Mouse (Mus musculus): ENCODE data around the gene Dcaf17. TPM values are rescaled to one million over a fixed set of nuclear protein-coding genes. Genes with fewer than 3 reads are reported as not detected.

Dcaf17 gene
- polyA plus RNA-seq, 1 experiment from 2014 or later: 19.0 TPM

DNA sequence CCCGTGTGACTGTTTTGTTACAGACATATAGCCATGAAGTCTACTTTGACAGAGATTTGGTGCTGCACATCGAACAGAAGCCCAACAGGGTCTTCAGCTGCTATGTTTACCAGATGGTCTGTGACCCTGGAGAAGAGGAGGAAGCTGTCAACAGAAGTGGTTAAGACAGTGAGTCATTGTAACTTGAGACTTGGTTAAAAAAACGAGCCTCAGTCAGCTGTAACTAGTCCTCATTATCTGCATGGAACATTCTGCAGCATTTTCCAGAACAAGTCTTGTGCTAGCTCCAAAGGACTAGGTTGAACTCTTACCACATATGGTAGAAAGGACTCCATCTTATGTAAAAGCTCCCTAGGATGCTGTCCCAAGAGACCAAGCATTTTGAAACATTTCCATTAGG lies 34.6 kb downstream of the Dcaf17 start:
- Histone ChIP-seq H3K9ac (ENCODE audit: low read length) (no peak overlapping the region), H3K4me1 (ENCODE audit: control insufficient read depth in 2 of 2, insufficient read depth in 2 of 2, low read length in 2 of 2) (peaks cover 3 to 4% of the 10 kb centered on the region in 2 experiments; a peak in 2 of 4 replicates), H3K36me3 (ENCODE audit: control insufficient read depth, insufficient read depth, low read length) (peaks cover 50% of the 10 kb centered on the region), H3K9me3 (ENCODE audit: control insufficient read depth, low read length) (no peaks in the 10 kb centered on the region), H3K27me3 (ENCODE audit: control insufficient read depth, insufficient read depth, low read length) (no peaks in the 10 kb centered on the region), H3K4me3 (ENCODE audit: control insufficient read depth in 1 of 2, insufficient read depth in 1 of 2, low read depth in 1 of 2, low read length in 2 of 2) (no peak overlapping the region), H3K4me2 (ENCODE audit: low read length) (no peak overlapping the region), H3K27ac (replicated peaks in 1 of 2; ENCODE audit: control insufficient read depth in 1 of 2, insufficient read depth in 1 of 2, low read depth in 2 of 2, low read length in 2 of 2) (no peak overlapping the region)
- no peak for ATAC-seq (ENCODE audit: insufficient number of reproducible peaks, insufficient read depth, low FRiP score, low read depth)
- WGBS: 57% methylated on average over 3 of the region's 3 CpGs

DNA sequence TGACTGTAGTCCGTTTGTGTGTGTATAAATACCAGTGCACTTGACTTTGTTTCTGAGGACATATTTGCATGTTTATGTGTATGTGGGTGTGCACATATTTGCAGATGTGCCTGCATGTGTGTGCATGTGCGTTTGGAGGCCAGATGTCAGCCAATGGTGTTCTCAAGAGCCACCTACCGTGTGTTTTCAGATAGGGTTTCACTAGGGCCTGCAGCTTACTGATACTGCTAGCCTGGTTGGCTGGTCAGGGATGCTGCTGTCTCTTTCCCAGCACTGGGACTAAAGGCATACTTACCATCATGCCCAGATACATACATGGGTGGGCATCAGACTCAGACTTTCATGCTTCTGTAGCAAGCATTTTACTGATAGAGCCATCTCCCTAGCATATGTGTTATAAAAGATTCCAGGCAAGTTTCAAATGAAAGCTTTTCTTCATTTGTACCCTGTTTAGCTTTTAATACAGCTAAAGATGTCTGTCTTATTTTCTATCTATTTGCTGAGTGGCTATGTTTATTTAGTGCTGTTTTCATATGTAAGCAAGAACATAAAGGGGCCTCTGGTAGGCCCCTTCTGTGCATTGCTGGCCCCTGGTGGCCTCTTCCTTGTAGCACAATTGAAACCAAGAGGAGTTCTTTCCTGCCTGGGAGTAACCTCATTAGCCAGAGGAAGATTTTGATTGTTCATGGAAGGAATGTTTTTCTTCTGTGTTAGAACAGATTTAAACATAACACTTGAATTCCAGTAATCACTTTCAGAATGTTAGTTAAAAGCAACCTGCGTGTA lies 35.7 kb downstream of the Dcaf17 start:
- ATAC-seq (ENCODE audit: insufficient number of reproducible peaks, insufficient read depth, low FRiP score, low read depth): no peak
- H3K27ac ChIP-seq (replicated peaks in 1 of 2; ENCODE audit: control insufficient read depth in 1 of 2, insufficient read depth in 1 of 2, low read depth in 2 of 2, low read length in 2 of 2): no peak overlapping the region
- H3K4me1 ChIP-seq (ENCODE audit: control insufficient read depth in 2 of 2, insufficient read depth in 2 of 2, low read length in 2 of 2): peaks cover 3 to 4% of the 10 kb centered on the region in 2 experiments; a peak in 2 of 4 replicates
- no peaks in the 10 kb centered on the region for H3K27me3 ChIP-seq (ENCODE audit: control insufficient read depth, insufficient read depth, low read length)
- no peak overlapping the region for H3K4me2 ChIP-seq (ENCODE audit: low read length)
- no peak overlapping the region for H3K9ac ChIP-seq (ENCODE audit: low read length)
- peaks cover 50% of the 10 kb centered on the region for H3K36me3 ChIP-seq (ENCODE audit: control insufficient read depth, insufficient read depth, low read length)
- 76% methylated on average over 4 of the region's 4 CpGs for WGBS
- H3K9me3 ChIP-seq (ENCODE audit: control insufficient read depth, low read length): no peaks in the 10 kb centered on the region
- H3K4me3 ChIP-seq (ENCODE audit: control insufficient read depth in 1 of 2, insufficient read depth in 1 of 2, low read depth in 1 of 2, low read length in 2 of 2): no peak overlapping the region

DNA sequence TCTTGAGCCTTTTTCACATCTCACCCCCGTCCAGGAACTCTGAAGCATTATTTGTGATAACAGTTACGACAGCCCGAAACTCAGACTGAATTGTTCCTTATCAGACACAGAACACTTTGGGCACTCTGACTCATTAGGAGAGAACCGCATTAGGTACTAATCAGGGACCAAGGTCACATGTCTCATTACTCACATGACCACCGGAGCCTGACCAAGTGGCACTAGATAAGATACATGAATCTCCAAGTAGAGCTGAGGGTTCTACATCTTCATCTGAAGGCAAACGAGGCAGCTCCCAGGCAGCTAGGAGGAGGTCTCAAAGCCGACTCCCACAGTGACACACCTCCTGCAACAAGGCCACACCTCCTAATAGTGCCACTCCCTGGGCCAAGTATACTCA lies 41.0 kb downstream of the Dcaf17 start:
- ATAC-seq (ENCODE audit: insufficient number of reproducible peaks, insufficient read depth, low FRiP score, low read depth): no peak
- peaks cover 24% of the 10 kb centered on the region; the same call in 1 of the 2 replicates for H3K36me3 ChIP-seq (ENCODE audit: control insufficient read depth, insufficient read depth, low read length)
- H3K4me3 ChIP-seq (ENCODE audit: control insufficient read depth in 1 of 2, insufficient read depth in 1 of 2, low read depth in 1 of 2, low read length in 2 of 2): no peak overlapping the region
- H3K27ac ChIP-seq (replicated peaks in 1 of 2; ENCODE audit: control insufficient read depth in 1 of 2, insufficient read depth in 1 of 2, low read depth in 2 of 2, low read length in 2 of 2): peak overlapping the region in 1 of 2 experiments; percentile 51; a peak in 2 of 4 replicates
- WGBS: 7% methylated on average over 7 of the region's 7 CpGs
- no peak overlapping the region for H3K9ac ChIP-seq (ENCODE audit: low read length)
- H3K27me3 ChIP-seq (ENCODE audit: control insufficient read depth, insufficient read depth, low read length): no peaks in the 10 kb centered on the region
- H3K4me1 ChIP-seq (ENCODE audit: control insufficient read depth in 2 of 2, insufficient read depth in 2 of 2, low read length in 2 of 2): peaks cover 3 to 4% of the 10 kb centered on the region in 2 experiments; a peak in 2 of 4 replicates
- no peak overlapping the region for H3K4me2 ChIP-seq (ENCODE audit: low read length)
- no peaks in the 10 kb centered on the region for H3K9me3 ChIP-seq (ENCODE audit: control insufficient read depth, low read length)

DNA sequence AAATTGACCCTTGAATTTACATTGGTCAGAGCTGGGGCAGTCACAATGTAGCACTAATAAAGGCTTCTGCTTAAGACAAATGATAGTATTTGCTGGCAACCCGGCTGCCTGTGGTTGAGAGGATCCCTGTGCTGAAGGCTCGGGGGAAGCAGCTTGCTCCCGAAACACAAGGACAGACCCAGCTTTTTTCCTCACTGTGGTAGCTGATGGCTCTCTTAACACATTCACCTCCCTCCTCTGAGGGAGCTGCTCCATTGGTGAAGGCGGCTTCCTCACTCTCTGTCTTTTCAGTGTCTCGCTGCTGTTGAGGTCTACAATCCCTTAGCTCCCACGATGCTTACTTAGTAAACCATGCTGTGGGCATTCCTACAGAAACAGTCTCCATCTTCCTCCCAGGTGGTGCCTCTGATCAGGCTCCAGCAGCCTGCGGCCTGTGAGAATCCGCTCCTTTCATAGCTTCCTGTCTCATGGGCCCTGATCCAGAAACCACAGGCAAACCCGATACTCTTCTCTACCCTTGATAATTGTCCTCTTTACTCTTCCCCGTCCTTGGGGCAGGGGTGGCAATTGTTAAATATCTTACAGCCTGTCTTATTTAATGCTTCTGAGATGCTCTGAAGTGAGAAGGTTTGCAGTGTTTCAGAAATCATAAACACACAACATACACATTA lies 47.6 kb downstream of the Dcaf17 start:
- Histone ChIP-seq H3K4me1 (ENCODE audit: control insufficient read depth in 2 of 2, insufficient read depth in 2 of 2, low read length in 2 of 2) (no peaks in the 10 kb centered on the region; a peak in 2 of 4 replicates), H3K27ac (replicated peaks in 1 of 2; ENCODE audit: control insufficient read depth in 1 of 2, insufficient read depth in 1 of 2, low read depth in 2 of 2, low read length in 2 of 2) (no peak overlapping the region), H3K9me3 (ENCODE audit: control insufficient read depth, low read length) (no peaks in the 10 kb centered on the region), H3K9ac (ENCODE audit: low read length) (no peak overlapping the region), H3K27me3 (ENCODE audit: control insufficient read depth, insufficient read depth, low read length) (no peaks in the 10 kb centered on the region), H3K36me3 (ENCODE audit: control insufficient read depth, insufficient read depth, low read length) (0 out of 2 replicates have a peak, but pooled peaks cover 10% of the 10 kb centered on the region), H3K4me2 (ENCODE audit: low read length) (no peak overlapping the region), H3K4me3 (ENCODE audit: control insufficient read depth in 1 of 2, insufficient read depth in 1 of 2, low read depth in 1 of 2, low read length in 2 of 2) (no peak overlapping the region)
- ATAC-seq (ENCODE audit: insufficient number of reproducible peaks, insufficient read depth, low FRiP score, low read depth): no peak
- WGBS: 70% methylated on average over 10 of the region's 10 CpGs

DNA sequence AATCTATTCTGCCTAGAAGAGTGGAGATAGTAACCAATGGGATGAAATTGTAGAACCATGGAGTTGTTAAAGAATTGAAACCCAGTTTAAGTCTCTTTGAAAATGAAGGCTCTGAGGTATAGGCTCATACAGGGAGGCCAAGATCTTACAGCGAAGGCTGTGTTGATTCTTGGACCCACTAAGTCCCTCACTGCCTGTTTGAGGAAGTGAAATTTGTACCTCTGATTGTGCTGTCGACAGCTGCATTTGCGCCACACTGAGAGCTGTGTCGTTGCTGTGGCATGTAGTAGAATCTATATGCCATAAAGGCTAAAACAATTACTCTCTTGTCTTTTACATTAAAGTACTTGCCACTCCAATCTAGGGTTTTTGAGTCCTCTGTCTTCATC lies 48.2 kb downstream of the Dcaf17 start:
- no peak overlapping the region for H3K4me2 ChIP-seq (ENCODE audit: low read length)
- 0 out of 2 replicates have a peak, but pooled peaks cover 10% of the 10 kb centered on the region for H3K36me3 ChIP-seq (ENCODE audit: control insufficient read depth, insufficient read depth, low read length)
- no peak for ATAC-seq (ENCODE audit: insufficient number of reproducible peaks, insufficient read depth, low FRiP score, low read depth)
- H3K9me3 ChIP-seq (ENCODE audit: control insufficient read depth, low read length): no peaks in the 10 kb centered on the region
- WGBS: 60% methylated on average over 4 of the region's 4 CpGs
- H3K4me1 ChIP-seq (ENCODE audit: control insufficient read depth in 2 of 2, insufficient read depth in 2 of 2, low read length in 2 of 2): no peaks in the 10 kb centered on the region; a peak in 2 of 4 replicates
- no peak overlapping the region for H3K9ac ChIP-seq (ENCODE audit: low read length)
- no peaks in the 10 kb centered on the region for H3K27me3 ChIP-seq (ENCODE audit: control insufficient read depth, insufficient read depth, low read length)
- no peak overlapping the region for H3K27ac ChIP-seq (replicated peaks in 1 of 2; ENCODE audit: control insufficient read depth in 1 of 2, insufficient read depth in 1 of 2, low read depth in 2 of 2, low read length in 2 of 2)
- no peak overlapping the region for H3K4me3 ChIP-seq (ENCODE audit: control insufficient read depth in 1 of 2, insufficient read depth in 1 of 2, low read depth in 1 of 2, low read length in 2 of 2)

DNA sequence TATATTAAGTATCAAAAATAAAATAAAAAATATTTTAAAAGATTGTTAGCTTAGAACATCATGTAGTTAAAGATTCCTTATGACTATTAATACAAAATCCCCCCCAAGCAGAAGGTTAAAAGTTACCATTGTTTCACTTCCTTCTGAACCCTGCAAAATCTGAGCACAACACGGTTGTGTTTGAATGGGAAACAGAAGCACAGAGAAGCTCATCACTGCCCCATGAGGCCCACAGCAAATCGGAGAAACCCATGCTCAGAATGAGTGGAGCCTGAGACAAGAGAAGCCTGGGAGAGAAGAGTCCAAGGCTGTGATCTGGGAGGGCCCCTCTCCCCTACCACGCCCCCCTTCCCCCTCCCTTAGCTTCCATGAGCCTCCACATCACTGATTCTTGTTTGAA lies 49.6 kb downstream of the Dcaf17 start:
- no peak overlapping the region for H3K27ac ChIP-seq (replicated peaks in 1 of 2; ENCODE audit: control insufficient read depth in 1 of 2, insufficient read depth in 1 of 2, low read depth in 2 of 2, low read length in 2 of 2)
- H3K9me3 ChIP-seq (ENCODE audit: control insufficient read depth, low read length): no peaks in the 10 kb centered on the region
- H3K4me1 ChIP-seq (ENCODE audit: control insufficient read depth in 2 of 2, insufficient read depth in 2 of 2, low read length in 2 of 2): no peaks in the 10 kb centered on the region; a peak in 2 of 4 replicates
- no peak overlapping the region for H3K4me2 ChIP-seq (ENCODE audit: low read length)
- no peak overlapping the region for H3K9ac ChIP-seq (ENCODE audit: low read length)
- H3K4me3 ChIP-seq (ENCODE audit: control insufficient read depth in 1 of 2, insufficient read depth in 1 of 2, low read depth in 1 of 2, low read length in 2 of 2): no peak overlapping the region
- 58% methylated on average over 3 of the region's 3 CpGs for WGBS
- ATAC-seq (ENCODE audit: insufficient number of reproducible peaks, insufficient read depth, low FRiP score, low read depth): no peak
- H3K27me3 ChIP-seq (ENCODE audit: control insufficient read depth, insufficient read depth, low read length): no peaks in the 10 kb centered on the region
- H3K36me3 ChIP-seq (ENCODE audit: control insufficient read depth, insufficient read depth, low read length): 0 out of 2 replicates have a peak, but pooled peaks cover 10% of the 10 kb centered on the region

DNA sequence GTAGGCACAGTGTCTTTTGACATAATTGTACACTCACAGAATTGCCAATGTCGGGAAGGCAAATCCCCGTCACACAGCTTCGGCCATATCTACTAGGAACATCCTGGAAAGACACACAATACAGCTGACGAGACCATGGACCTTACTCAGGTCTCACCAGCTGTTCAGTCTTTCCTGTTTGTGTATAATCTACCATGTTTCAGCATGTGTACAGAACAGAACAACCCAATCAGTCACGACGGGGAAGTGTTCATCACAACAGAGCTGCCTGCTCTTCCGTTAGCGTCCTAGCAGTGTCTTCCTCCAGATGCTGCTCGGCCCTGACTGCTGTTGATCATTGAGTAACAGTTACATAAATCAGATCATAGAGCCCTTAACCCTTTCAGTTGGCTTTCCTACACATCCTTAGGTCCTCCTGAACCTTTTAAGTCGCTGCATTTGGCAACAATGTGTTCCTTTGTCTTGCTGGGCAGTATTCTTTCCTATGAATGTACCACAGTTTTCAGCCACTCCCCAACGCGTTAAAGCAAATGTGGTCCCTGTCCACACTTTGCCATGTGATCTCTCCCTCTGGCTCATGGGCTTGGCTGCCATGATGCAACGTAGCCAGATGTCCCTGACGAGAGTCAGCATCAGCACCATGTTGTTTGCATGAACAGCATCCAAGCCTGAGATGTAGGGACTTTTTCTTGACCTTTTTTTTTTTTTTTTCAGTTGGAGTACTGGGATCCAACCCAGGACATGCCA lies 50.5 kb downstream of the Dcaf17 start:
- 73% methylated on average over 14 of the region's 14 CpGs for WGBS
- Histone ChIP-seq H3K36me3 (ENCODE audit: control insufficient read depth, insufficient read depth, low read length) (0 out of 2 replicates have a peak, but pooled peaks cover 4% of the 10 kb centered on the region), H3K4me1 (ENCODE audit: control insufficient read depth in 2 of 2, insufficient read depth in 2 of 2, low read length in 2 of 2) (no peaks in the 10 kb centered on the region; a peak in 2 of 4 replicates), H3K9me3 (ENCODE audit: control insufficient read depth, low read length) (no peaks in the 10 kb centered on the region), H3K4me3 (ENCODE audit: control insufficient read depth in 1 of 2, insufficient read depth in 1 of 2, low read depth in 1 of 2, low read length in 2 of 2) (no peak overlapping the region), H3K4me2 (ENCODE audit: low read length) (no peak overlapping the region), H3K27me3 (ENCODE audit: control insufficient read depth, insufficient read depth, low read length) (no peaks in the 10 kb centered on the region), H3K27ac (replicated peaks in 1 of 2; ENCODE audit: control insufficient read depth in 1 of 2, insufficient read depth in 1 of 2, low read depth in 2 of 2, low read length in 2 of 2) (no peak overlapping the region), H3K9ac (ENCODE audit: low read length) (no peak overlapping the region)
- ATAC-seq (ENCODE audit: insufficient number of reproducible peaks, insufficient read depth, low FRiP score, low read depth): no peak

Measured in heart, embryonic 14.5 days (tissue).